Mouse (Mus musculus): Measurements from ENCODE around the gene Zfp989.
"Not testable (repeated sequence)": the region's sequence is repeated elsewhere in the genome, so short reads cannot be mapped to it uniquely, and the experiment has no call there.

The Zfp989 gene

GRCm38 (mm10) chr4:146971757-146972156 lies at the start of gene Zfp989:
TSS of gene Zfp989 (plus strand) at chr4:146971976.
- not testable (repeated sequence) for DNase-seq

GRCm38 (mm10) chr4:146932311-146933082 lies 39.3 kb upstream of the Zfp989 start:
- no peak for DNase-seq

GRCm38 (mm10) chr4:146941691-146942090 lies 30.1 kb upstream of the Zfp989 start:
- not testable (repeated sequence) for DNase-seq

GRCm38 (mm10) chr4:146976581-146976980 lies 4.8 kb downstream of the Zfp989 start:
- not testable (repeated sequence) for DNase-seq

GRCm38 (mm10) chr4:147018400-147018799 lies 46.6 kb downstream of the Zfp989 start:
- DNase-seq = not testable (repeated sequence)

GRCm38 (mm10) chr4:147021550-147021949 lies 49.8 kb downstream of the Zfp989 start, which contains the start of gene Rex2:
TSS of gene Rex2 (plus strand) at chr4:147021850.
- not testable (repeated sequence) for DNase-seq

GRCm38 (mm10) chr4:147026374-147026773 lies 54.6 kb downstream of the Zfp989 start:
- not testable (repeated sequence) for DNase-seq

GRCm38 (mm10) chr4:147031308-147032036 lies 59.7 kb downstream of the Zfp989 start:
- DNase-seq = not testable (repeated sequence)

Data from cerebellum, adult 11-12 months (tissue).